Mouse (Mus musculus) heart, adult 11 months (tissue): ENCODE data around the gene Ciita.

Experiments used
- DNase-seq: peaks from one replicate; pipeline ENCODE4 v3.0.0; 2022

The Ciita gene

GRCm38 (mm10) chr16:10520908-10521614, 41.2 kb downstream of the Ciita start:
- peak; percentile 94 for DNase-seq

- DNase-seq: no peak
These were observed 43.0 kb downstream of the Ciita start for GRCm38 (mm10) chr16:10522811-10523210.

GRCm38 (mm10) chr16:10523650-10524049, 43.8 kb downstream of the Ciita start:
- DNase-seq: no peak

GRCm38 (mm10) chr16:10524866-10525609, 45.2 kb downstream of the Ciita start:
- DNase-seq: no peak

GRCm38 (mm10) chr16:10525610-10525980, 45.7 kb downstream of the Ciita start:
- DNase-seq: no peak

GRCm38 (mm10) chr16:10527046-10527644, 47.3 kb downstream of the Ciita start:
- no peak for DNase-seq

- DNase-seq: peak; percentile 79
These were observed 48.5 kb downstream of the Ciita start for GRCm38 (mm10) chr16:10528382-10528781.

- DNase-seq: no peak
These were observed 50.3 kb downstream of the Ciita start for GRCm38 (mm10) chr16:10530179-10530578.

- no peak for DNase-seq
These were observed 53.9 kb downstream of the Ciita start for GRCm38 (mm10) chr16:10533781-10534180.

- DNase-seq: no peak
These were observed 54.7 kb downstream of the Ciita start for GRCm38 (mm10) chr16:10534567-10534966.

- DNase-seq: no peak
These were observed 56.5 kb downstream of the Ciita start for GRCm38 (mm10) chr16:10536323-10536722.

GRCm38 (mm10) chr16:10536961-10537360, 57.1 kb downstream of the Ciita start:
- DNase-seq: no peak

- DNase-seq: peak; percentile 95
These were observed 61.1 kb downstream of the Ciita start for GRCm38 (mm10) chr16:10540763-10541597.

- DNase-seq: peak; percentile 96
These were observed 61.7 kb downstream of the Ciita start for GRCm38 (mm10) chr16:10541598-10541930.

GRCm38 (mm10) chr16:10542266-10542665, 62.4 kb downstream of the Ciita start:
- DNase-seq: peak; percentile 94

- DNase-seq: peak; percentile 100
These were observed 63.0 kb downstream of the Ciita start, which contains the start of gene Dexi for GRCm38 (mm10) chr16:10542698-10543365. Gene Dexi (minus strand): TSS chr16:10543054.

GRCm38 (mm10) chr16:10544995-10545622, 65.2 kb downstream of the Ciita start, which contains the start of gene Clec16a:
Gene Clec16a (plus strand): TSS chr16:10545339.
- peak; percentile 99 for DNase-seq

GRCm38 (mm10) chr16:10546865-10547264, 67.0 kb downstream of the Ciita start:
- peak; percentile 92 for DNase-seq

GRCm38 (mm10) chr16:10548938-10549337, 69.1 kb downstream of the Ciita start:
- DNase-seq: no peak

- no peak for DNase-seq
These were observed 69.7 kb downstream of the Ciita start for GRCm38 (mm10) chr16:10549600-10549999.

- no peak for DNase-seq
These were observed 71.7 kb downstream of the Ciita start for GRCm38 (mm10) chr16:10551592-10551991.

- no peak for DNase-seq
These were observed 74.0 kb downstream of the Ciita start for GRCm38 (mm10) chr16:10553858-10554257.
